Mouse (Mus musculus): Measurements from ENCODE around the gene Eprs. TPM values are rescaled to one million over a fixed set of nuclear protein-coding genes. Genes with fewer than 3 reads are reported as not detected.

The Eprs gene
- polyA plus RNA-seq, 1 experiment from 2014 or later = 136 TPM

DNA sequence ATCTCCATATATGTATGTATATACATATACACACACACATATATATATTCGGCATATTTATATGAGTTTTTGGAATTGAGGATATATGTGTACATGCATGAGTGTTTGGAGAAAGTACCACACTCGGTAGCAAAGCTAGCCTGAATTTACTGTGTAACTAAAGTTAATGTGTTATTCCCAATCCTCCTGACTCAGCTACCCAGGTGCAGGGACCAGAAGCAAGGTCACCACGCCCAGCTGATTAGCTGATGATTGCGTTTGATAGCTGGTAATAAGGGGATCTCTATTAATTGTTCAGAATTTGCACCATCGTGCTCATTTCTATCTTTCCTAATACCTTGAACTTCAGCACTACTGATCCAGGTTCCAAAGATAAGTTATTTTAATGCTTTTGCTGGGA is 29.2 kb upstream of the Eprs start:
- WGBS = 91% methylated on average over 5 of the region's 5 CpGs

DNA sequence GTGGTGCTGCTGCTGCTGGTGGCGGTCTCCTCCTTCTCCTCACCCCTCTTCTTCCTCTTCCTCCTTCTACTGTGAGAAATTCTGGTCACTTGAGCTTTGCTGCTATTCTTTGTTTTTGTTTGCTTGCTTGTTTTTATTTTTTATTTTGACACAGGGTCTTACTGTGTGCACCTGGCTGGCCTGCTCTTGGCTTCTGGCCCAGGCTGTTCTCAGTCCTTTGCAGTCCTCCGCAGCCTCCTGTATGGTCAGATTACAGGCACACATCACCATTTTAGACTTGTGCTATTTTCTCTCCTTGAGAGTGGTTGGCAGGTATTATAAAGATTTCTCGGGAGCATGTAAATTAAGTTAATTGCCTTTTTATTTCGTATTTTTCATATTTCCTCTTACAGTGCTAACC is 28.7 kb upstream of the Eprs start:
- no peaks in the 10 kb centered on the region for H3K9me3 ChIP-seq (ENCODE audit: control insufficient read depth, low read length)
- no peaks in the 10 kb centered on the region for H3K36me3 ChIP-seq (ENCODE audit: control insufficient read depth, insufficient read depth, low read length)
- no peaks in the 10 kb centered on the region for H3K27me3 ChIP-seq (replicated peaks; ENCODE audit: control insufficient read depth, insufficient read depth, low read length)
- no peak overlapping the region for H3K4me2 ChIP-seq (ENCODE audit: low read length)
- no peak for ATAC-seq
- 87% methylated on average over 4 of the region's 4 CpGs for WGBS
- H3K27ac ChIP-seq (ENCODE audit: low read depth, low read length) = no peak overlapping the region
- H3K4me1 ChIP-seq (ENCODE audit: control insufficient read depth, insufficient read depth, low read depth, low read length) = peaks cover 20% of the 10 kb centered on the region
- H3K9ac ChIP-seq (ENCODE audit: low read depth, low read length) = no peak overlapping the region
- no peak overlapping the region for H3K4me3 ChIP-seq (ENCODE audit: low read length)

More for the DNA sequence above, 29.2 kb upstream of the Eprs start:
- no peak overlapping the region for H3K9ac ChIP-seq (ENCODE audit: low read depth, low read length)
- no peak for ATAC-seq
- no peak overlapping the region for H3K27ac ChIP-seq (ENCODE audit: low read depth, low read length)
- peaks cover 20% of the 10 kb centered on the region for H3K4me1 ChIP-seq (ENCODE audit: control insufficient read depth, insufficient read depth, low read depth, low read length)
- no peaks in the 10 kb centered on the region for H3K36me3 ChIP-seq (ENCODE audit: control insufficient read depth, insufficient read depth, low read length)
- no peak overlapping the region for H3K4me3 ChIP-seq (ENCODE audit: low read length)
- H3K27me3 ChIP-seq (replicated peaks; ENCODE audit: control insufficient read depth, insufficient read depth, low read length) = no peaks in the 10 kb centered on the region
- H3K4me2 ChIP-seq (ENCODE audit: low read length) = no peak overlapping the region
- H3K9me3 ChIP-seq (ENCODE audit: control insufficient read depth, low read length) = no peaks in the 10 kb centered on the region

DNA sequence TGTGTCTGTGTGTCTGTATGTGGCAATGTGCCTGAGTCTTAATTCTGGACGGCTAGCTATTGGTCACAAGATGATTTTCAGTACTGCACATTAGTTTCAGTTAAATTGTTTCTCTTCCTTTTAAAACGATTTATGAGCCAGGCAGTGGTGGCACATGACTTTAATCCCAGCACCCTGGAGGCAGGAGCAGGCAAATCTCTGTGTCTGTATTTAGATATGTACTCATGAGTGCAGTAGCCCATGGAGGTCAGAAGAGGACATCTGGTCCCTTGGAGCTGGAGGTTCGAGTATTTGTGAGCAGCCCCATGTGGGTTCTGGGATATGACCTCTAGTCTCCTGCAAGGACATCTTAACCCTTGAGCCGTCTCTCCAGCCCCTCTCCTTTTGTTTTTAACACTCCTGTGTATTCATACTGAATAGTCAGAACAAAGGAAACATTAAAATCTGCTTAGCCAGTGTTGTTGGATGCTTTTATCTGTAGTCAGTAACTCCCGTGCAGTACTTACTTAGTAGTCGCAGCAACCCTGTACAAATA is 27.5 kb upstream of the Eprs start:
- ATAC-seq = no peak
- no peak overlapping the region for H3K4me2 ChIP-seq (ENCODE audit: low read length)
- no peak overlapping the region for H3K4me3 ChIP-seq (ENCODE audit: low read length)
- 0 out of 2 replicates have a peak, but pooled peaks cover 3% of the 10 kb centered on the region for H3K36me3 ChIP-seq (ENCODE audit: control insufficient read depth, insufficient read depth, low read length)
- H3K27me3 ChIP-seq (replicated peaks; ENCODE audit: control insufficient read depth, insufficient read depth, low read length) = no peaks in the 10 kb centered on the region
- no peaks in the 10 kb centered on the region for H3K9me3 ChIP-seq (ENCODE audit: control insufficient read depth, low read length)
- no peak overlapping the region for H3K27ac ChIP-seq (ENCODE audit: low read depth, low read length)
- peaks cover 15% of the 10 kb centered on the region for H3K4me1 ChIP-seq (ENCODE audit: control insufficient read depth, insufficient read depth, low read depth, low read length)
- 76% methylated on average over 6 of the region's 6 CpGs for WGBS
- no peak overlapping the region for H3K9ac ChIP-seq (ENCODE audit: low read depth, low read length)

DNA sequence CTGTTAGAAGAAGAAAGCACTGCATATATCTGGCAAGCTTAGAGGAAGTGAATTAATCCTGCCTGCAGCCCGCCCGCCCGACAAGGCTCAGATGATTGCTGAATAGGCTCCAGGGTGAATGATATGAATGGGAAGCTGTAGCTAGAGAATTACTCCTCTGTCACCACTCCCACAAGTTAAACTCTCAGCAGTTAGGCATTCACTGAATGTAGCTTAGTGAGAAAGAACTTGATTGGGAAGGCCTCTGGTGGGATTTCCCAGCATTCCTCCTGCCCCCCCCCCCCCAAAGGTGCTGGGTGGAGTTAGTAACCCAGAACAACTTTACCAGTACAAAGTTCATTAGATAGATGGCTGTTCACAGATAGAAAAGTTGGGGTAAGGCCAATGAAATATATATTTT is 26.3 kb upstream of the Eprs start:
- Histone ChIP-seq H3K9ac (ENCODE audit: low read depth, low read length) (no peak overlapping the region), H3K9me3 (ENCODE audit: control insufficient read depth, low read length) (no peaks in the 10 kb centered on the region), H3K4me1 (ENCODE audit: control insufficient read depth, insufficient read depth, low read depth, low read length) (peaks cover 15% of the 10 kb centered on the region), H3K36me3 (ENCODE audit: control insufficient read depth, insufficient read depth, low read length) (peaks cover 8% of the 10 kb centered on the region), H3K4me2 (ENCODE audit: low read length) (no peak overlapping the region), H3K27me3 (replicated peaks; ENCODE audit: control insufficient read depth, insufficient read depth, low read length) (no peaks in the 10 kb centered on the region), H3K4me3 (ENCODE audit: low read length) (no peak overlapping the region), H3K27ac (ENCODE audit: low read depth, low read length) (no peak overlapping the region)
- WGBS = 47% methylated on average over 3 of the region's 3 CpGs
- ATAC-seq = no peak

DNA sequence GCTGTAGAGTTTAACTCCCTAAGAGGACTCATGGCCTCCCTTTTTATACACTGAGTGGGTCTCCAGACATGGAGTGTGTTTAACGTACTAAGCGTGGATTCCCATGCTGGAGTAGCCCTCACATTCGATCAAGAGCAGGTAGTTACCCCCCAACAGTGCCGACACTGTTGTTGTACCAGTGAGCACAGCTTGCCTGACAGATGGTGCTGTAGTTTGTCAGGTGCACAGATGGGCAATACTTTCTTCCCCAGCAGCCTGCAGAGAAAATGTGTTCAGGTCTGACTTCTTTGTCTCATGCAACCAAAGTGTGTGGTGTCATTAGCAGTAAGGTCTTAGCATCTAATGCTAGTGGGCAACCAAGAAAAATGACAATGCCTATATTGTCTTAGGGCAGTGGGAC is 20.4 kb upstream of the Eprs start:
- Histone ChIP-seq H3K4me3 (ENCODE audit: low read length) (no peak overlapping the region), H3K27ac (ENCODE audit: low read depth, low read length) (no peak overlapping the region), H3K4me2 (ENCODE audit: low read length) (no peak overlapping the region), H3K27me3 (replicated peaks; ENCODE audit: control insufficient read depth, insufficient read depth, low read length) (no peaks in the 10 kb centered on the region), H3K9me3 (ENCODE audit: control insufficient read depth, low read length) (no peaks in the 10 kb centered on the region), H3K36me3 (ENCODE audit: control insufficient read depth, insufficient read depth, low read length) (peaks cover 34% of the 10 kb centered on the region), H3K9ac (ENCODE audit: low read depth, low read length) (no peak overlapping the region), H3K4me1 (ENCODE audit: control insufficient read depth, insufficient read depth, low read depth, low read length) (no peaks in the 10 kb centered on the region)
- 0 out of 2 replicates have a peak, but pooled peaks have one; percentile 9 for ATAC-seq
- WGBS = 89% methylated on average over 4 of the region's 4 CpGs

DNA sequence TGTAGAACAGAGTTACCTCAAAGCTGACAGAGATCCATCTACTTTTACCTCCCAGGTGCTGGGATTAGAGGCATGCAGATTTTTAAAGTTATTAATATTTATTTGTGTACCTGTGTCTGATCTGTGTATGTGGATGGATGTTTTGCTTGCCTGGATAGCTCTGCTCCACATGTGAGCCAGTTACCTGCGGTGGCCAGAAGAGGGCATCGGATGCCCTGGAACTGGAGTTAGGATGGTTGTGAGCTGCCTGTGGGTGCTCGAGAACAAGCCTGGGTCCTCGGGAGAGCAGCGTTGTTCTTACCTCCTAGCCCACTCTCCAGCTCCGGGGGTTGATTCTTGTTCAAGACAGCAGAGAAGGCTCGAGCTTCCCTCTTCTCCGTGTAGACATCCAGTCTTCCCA is 19.4 kb upstream of the Eprs start:
- Histone ChIP-seq H3K4me1 (ENCODE audit: control insufficient read depth, insufficient read depth, low read depth, low read length) (no peaks in the 10 kb centered on the region), H3K9ac (ENCODE audit: low read depth, low read length) (no peak overlapping the region), H3K27me3 (replicated peaks; ENCODE audit: control insufficient read depth, insufficient read depth, low read length) (no peaks in the 10 kb centered on the region), H3K36me3 (ENCODE audit: control insufficient read depth, insufficient read depth, low read length) (peaks cover 41% of the 10 kb centered on the region), H3K27ac (ENCODE audit: low read depth, low read length) (no peak overlapping the region), H3K4me3 (ENCODE audit: low read length) (no peak overlapping the region), H3K9me3 (ENCODE audit: control insufficient read depth, low read length) (no peaks in the 10 kb centered on the region), H3K4me2 (ENCODE audit: low read length) (no peak overlapping the region)
- ATAC-seq = no peak
- 83% methylated on average over 8 of the region's 8 CpGs for WGBS

DNA sequence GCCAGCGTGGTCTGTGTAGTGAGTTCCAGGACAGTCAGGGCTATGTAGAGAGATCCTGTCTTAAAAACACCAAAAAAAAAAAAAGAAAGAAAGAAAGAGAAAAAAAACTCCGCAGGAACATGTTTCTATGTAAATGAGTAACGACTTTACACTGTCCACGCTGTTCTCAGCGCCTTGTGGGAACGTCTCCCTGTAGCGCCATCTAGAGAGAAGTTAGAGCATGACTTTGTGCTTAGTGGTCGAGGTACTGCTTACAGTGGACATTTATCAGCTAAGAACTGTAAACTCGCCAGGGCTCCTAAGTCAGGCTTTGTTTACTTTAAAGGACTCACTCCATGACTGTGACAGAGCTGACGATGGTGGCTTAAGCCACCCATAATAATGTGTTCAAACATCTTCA is 16.7 kb upstream of the Eprs start:
- H3K27me3 ChIP-seq (replicated peaks; ENCODE audit: control insufficient read depth, insufficient read depth, low read length) = no peaks in the 10 kb centered on the region
- no peak for ATAC-seq
- peaks cover 48% of the 10 kb centered on the region for H3K36me3 ChIP-seq (ENCODE audit: control insufficient read depth, insufficient read depth, low read length)
- no peaks in the 10 kb centered on the region for H3K9me3 ChIP-seq (ENCODE audit: control insufficient read depth, low read length)
- no peaks in the 10 kb centered on the region for H3K4me1 ChIP-seq (ENCODE audit: control insufficient read depth, insufficient read depth, low read depth, low read length)
- H3K9ac ChIP-seq (ENCODE audit: low read depth, low read length) = no peak overlapping the region
- no peak overlapping the region for H3K4me3 ChIP-seq (ENCODE audit: low read length)
- H3K27ac ChIP-seq (ENCODE audit: low read depth, low read length) = no peak overlapping the region
- WGBS = 72% methylated on average over 10 of the region's 10 CpGs
- H3K4me2 ChIP-seq (ENCODE audit: low read length) = no peak overlapping the region

DNA sequence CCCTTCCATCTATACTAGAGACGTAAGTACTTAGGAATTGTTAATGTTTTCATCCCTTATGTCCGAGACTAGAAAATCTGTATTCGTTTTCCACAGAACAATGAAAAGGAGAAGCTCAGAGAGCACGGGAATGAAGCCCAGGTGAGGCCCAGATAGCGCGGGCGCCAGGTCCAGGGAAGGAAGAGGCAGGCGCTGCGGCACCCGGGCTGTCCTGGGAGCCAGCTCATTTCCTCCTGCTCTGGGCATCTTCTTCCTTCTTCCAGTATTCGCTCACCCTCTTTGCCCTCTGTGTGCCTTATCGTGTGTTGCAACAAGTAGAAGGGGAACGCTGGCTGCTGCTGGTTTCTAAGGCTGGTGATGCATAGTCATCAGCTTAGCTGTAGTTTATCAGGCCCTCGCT is 13.1 kb upstream of the Eprs start:
- WGBS = 95% methylated on average over 14 of the region's 14 CpGs
- Histone ChIP-seq H3K4me2 (ENCODE audit: low read length) (no peak overlapping the region), H3K27me3 (replicated peaks; ENCODE audit: control insufficient read depth, insufficient read depth, low read length) (no peaks in the 10 kb centered on the region), H3K4me1 (ENCODE audit: control insufficient read depth, insufficient read depth, low read depth, low read length) (no peaks in the 10 kb centered on the region), H3K27ac (ENCODE audit: low read depth, low read length) (no peak overlapping the region), H3K9ac (ENCODE audit: low read depth, low read length) (no peak overlapping the region), H3K4me3 (ENCODE audit: low read length) (no peak overlapping the region), H3K9me3 (ENCODE audit: control insufficient read depth, low read length) (no peaks in the 10 kb centered on the region), H3K36me3 (ENCODE audit: control insufficient read depth, insufficient read depth, low read length) (peaks cover 56% of the 10 kb centered on the region)
- ATAC-seq = no peak

DNA sequence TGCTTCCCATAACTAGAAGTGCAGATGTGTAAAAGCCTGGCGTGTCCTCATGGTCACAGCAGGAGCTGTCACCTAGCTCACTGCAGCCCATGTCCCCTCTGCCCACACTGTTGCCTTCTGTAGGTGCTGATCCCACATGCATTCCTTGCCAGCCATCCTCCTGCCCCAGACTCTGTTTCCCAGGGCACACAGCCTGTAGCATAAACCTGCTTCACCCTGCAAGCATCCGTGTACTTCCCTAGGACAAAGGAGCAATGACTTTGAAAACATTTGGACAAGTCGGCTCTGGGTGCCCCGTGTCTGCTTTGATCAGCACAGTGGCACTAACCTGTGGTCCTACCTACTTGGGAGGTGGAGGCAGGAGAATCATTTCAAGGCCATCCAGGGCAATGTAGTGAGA is 12.2 kb upstream of the Eprs start:
- Histone ChIP-seq H3K9me3 (ENCODE audit: control insufficient read depth, low read length) (no peaks in the 10 kb centered on the region), H3K4me1 (ENCODE audit: control insufficient read depth, insufficient read depth, low read depth, low read length) (no peaks in the 10 kb centered on the region), H3K27me3 (replicated peaks; ENCODE audit: control insufficient read depth, insufficient read depth, low read length) (no peaks in the 10 kb centered on the region), H3K9ac (ENCODE audit: low read depth, low read length) (no peak overlapping the region), H3K36me3 (ENCODE audit: control insufficient read depth, insufficient read depth, low read length) (peaks cover 57% of the 10 kb centered on the region), H3K27ac (ENCODE audit: low read depth, low read length) (no peak overlapping the region), H3K4me3 (ENCODE audit: low read length) (no peak overlapping the region), H3K4me2 (ENCODE audit: low read length) (no peak overlapping the region)
- 90% methylated on average over 4 of the region's 4 CpGs for WGBS
- ATAC-seq = no peak

DNA sequence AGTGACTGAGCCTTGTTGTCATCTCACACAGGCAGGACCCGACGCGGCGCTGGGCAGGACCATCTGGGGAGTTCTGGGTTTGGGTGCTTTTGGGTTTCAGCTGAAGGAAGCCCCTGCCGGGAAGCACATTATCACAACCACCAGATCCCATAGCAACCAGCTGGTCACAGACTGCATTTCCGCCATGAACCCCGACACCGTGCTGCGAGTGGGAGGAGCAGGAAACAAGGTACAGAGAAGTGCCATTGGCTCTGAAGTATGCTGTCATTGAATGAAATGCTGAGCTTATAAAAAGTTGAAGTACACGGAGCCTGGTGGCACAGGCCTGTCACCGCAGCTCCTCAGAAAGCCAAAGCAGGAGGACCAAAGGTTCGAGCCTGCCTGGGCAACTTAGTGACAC is 10.7 kb upstream of the Eprs start:
- Histone ChIP-seq H3K4me1 (ENCODE audit: control insufficient read depth, insufficient read depth, low read depth, low read length) (no peaks in the 10 kb centered on the region), H3K36me3 (ENCODE audit: control insufficient read depth, insufficient read depth, low read length) (peaks cover 50% of the 10 kb centered on the region), H3K4me2 (ENCODE audit: low read length) (no peak overlapping the region), H3K27me3 (replicated peaks; ENCODE audit: control insufficient read depth, insufficient read depth, low read length) (no peaks in the 10 kb centered on the region), H3K9ac (ENCODE audit: low read depth, low read length) (no peak overlapping the region), H3K27ac (ENCODE audit: low read depth, low read length) (no peak overlapping the region), H3K9me3 (ENCODE audit: control insufficient read depth, low read length) (no peaks in the 10 kb centered on the region), H3K4me3 (ENCODE audit: low read length) (no peak overlapping the region)
- no peak for ATAC-seq
- 94% methylated on average over 12 of the region's 12 CpGs for WGBS

All from hindbrain, embryonic 16.5 days (tissue).